ENCODE assay signal across 9 mouse cellular contexts in the genomic region with DNA sequence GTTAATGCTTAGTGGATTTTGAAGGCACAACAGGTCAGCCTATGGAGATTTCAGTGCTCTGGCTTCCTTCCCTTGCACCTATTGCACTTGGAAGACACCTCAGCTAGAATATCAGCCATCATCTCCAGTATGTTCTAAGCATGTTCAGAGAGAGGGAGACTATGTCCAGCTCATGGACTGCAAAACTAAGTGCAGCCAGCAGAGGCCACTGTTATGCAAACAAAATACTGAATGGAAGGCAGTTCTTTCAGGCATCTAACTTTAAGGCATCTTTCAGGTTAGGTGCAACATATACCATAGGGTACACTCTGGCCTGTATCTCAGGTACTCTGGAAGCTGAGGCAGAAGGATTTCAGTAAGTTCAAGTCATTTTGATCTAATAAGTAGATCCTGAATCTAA. TPM values are rescaled to one million over a fixed set of nuclear protein-coding genes. Genes with fewer than 3 reads are reported as not detected.
A peak's percentile ranks its signal among the peaks of the same experiment; 100 is the strongest.
DNase-seq lines count a peak whose midpoint lies in the region.
"Had no signal": no experiment of that assay in that cellular context is flagged by ENCODE, and none has a peak within 500 bp of the region (broad histone marks: within the 10 kb centered on the region; RNA-seq: fewer than 3 reads in every experiment).

No protein-coding gene starts in this region.

- no peaks in the 10 kb centered on the region for H3K36me3 ChIP-seq in limb, embryonic 10.5 days
- H3K36me3 ChIP-seq: neural tube, embryonic 12.5 days had no signal

- no peaks in the 10 kb centered on the region for H3K27me3 ChIP-seq in limb, embryonic 10.5 days (ENCODE audit: low read depth, poor library complexity, severe bottlenecking)
- H3K27me3 ChIP-seq: neural tube, embryonic 12.5 days had no signal

- peak; percentile 18 to 45 for DNase-seq in heart, adult 18-20 months
- DNase-seq in heart, postnatal 25 days (ENCODE audit: low spot score), result no peak
- peak; percentile 27 to 41 for DNase-seq in urinary bladder, adult 18-20 months (ENCODE audit: low spot score in 2 of 2)
- DNase-seq in urinary bladder, postnatal 10 days (ENCODE audit: low spot score), result no peak
- DNase-seq in forelimb bud, embryonic 11.5 days (ENCODE audit: low read depth, low spot score), result peak; percentile 27
- peak; percentile 41 for DNase-seq in limb, embryonic 10.5 days (ENCODE audit: low spot score)
- DNase-seq in retina, postnatal 1 day, result peak; percentile 26
- DNase-seq in cerebellum, adult 8-10 months, result no peak

- intact Hi-C loops in heart, postnatal 25 days (cut with DNase I), result no loop called here

- H3K4me3 ChIP-seq in limb, embryonic 10.5 days, result no peak overlapping the region
- H3K4me3 ChIP-seq: neural tube, embryonic 12.5 days had no signal

- H3K4me1 ChIP-seq in limb, embryonic 10.5 days, result no peaks in the 10 kb centered on the region
- H3K4me1 ChIP-seq: neural tube, embryonic 12.5 days had no signal

- H3K9me3 ChIP-seq in limb, embryonic 10.5 days (replicated peaks), result no peaks in the 10 kb centered on the region
- H3K9me3 ChIP-seq: neural tube, embryonic 12.5 days had no signal

- no peak overlapping the region for H3K27ac ChIP-seq in limb, embryonic 10.5 days
- H3K27ac ChIP-seq: neural tube, embryonic 12.5 days had no signal

RNA-seq across cellular contexts. Expression of a gene that starts 19.1 kb away (rescaled TPM):
- not detected for total RNA-seq in heart, adult 18-20 months (2021)
- not detected for total RNA-seq in heart, postnatal 25 days (2021)
- not detected in 2 replicates for polyA plus RNA-seq in limb, embryonic 10.5 days (2016; fragmentation: Nextera tagmentation; extraction: Ambion mirVana)
- polyA plus RNA-seq: neural tube, embryonic 12.5 days had no signal

RNA-seq across cellular contexts. Expression of a gene that starts 24.8 kb away (rescaled TPM):
- under 1 TPM in 1 of 2 experiments, not detected in 1; 0.39 TPM for total RNA-seq in heart, adult 18-20 months (2021)
- total RNA-seq in heart, postnatal 25 days (2021), result not detected
- polyA plus RNA-seq in limb, embryonic 10.5 days (2016; fragmentation: Nextera tagmentation; extraction: Ambion mirVana), result 7.2 and 13.2 TPM in 2 replicates

Comparison
In these comparisons a context has a peak if more than half of its experiments do, and no peak if none do; other contexts are left out.
1. DNase-seq: peak in heart, adult 18-20 months (2 of 2), urinary bladder, adult 18-20 months (2 of 2), forelimb bud, embryonic 11.5 days (single experiment), limb, embryonic 10.5 days (single experiment) and retina, postnatal 1 day (single experiment); none in heart, postnatal 25 days (single experiment), urinary bladder, postnatal 10 days (single experiment) and cerebellum, adult 8-10 months (single experiment).